Comparison of ENCODE assay signal across 10 mouse cellular contexts in the genomic region with DNA sequence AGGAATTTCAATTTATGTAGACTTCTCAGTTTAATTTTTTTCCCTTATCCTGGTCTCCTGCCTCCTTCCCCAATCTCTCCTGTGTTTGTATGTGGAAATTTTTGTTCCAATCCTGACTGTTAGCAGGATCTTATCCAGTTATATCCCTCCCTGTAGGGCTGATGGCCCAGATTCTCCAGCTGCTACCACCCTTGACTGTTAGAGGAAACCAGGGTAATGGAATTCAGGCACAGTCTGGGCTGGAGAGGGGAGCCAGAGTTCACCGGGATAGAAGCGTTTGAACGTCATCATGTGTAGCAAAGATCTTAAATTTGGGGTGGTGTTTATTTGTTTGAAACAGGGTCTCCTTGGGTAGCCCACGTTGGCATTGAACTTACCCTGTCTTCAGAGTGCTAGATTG. TPM values are rescaled to one million over a fixed set of nuclear protein-coding genes. Genes with fewer than 3 reads are reported as not detected.
DNase-seq lines count a peak whose midpoint lies in the region; ATAC-seq and TF ChIP-seq lines count a peak whose summit lies in the region.
"Had no signal": no experiment of that assay in that cellular context is flagged by ENCODE, and none has a peak within 500 bp of the region (broad histone marks: within the 10 kb centered on the region; RNA-seq: fewer than 3 reads in every experiment).

No protein-coding gene starts in this region.

- H3K9me3 ChIP-seq in intestine, embryonic 15.5 days = no peaks in the 10 kb centered on the region
- H3K9me3 ChIP-seq in intestine, embryonic 16.5 days (ENCODE audit: control insufficient read depth, low read length) = no peaks in the 10 kb centered on the region
- H3K9me3 ChIP-seq in E14TG2a.4 (ENCODE audit: low read length) = no peaks in the 10 kb centered on the region
- no peaks in the 10 kb centered on the region for H3K9me3 ChIP-seq in liver, embryonic 13.5 days (replicated peaks)
- H3K9me3 ChIP-seq: midbrain, embryonic 15.5 days had no signal

- ATAC-seq in intestine, embryonic 15.5 days = no peak
- ATAC-seq in intestine, embryonic 16.5 days = no peak
- no peak for ATAC-seq in liver, embryonic 13.5 days (ENCODE audit: low read depth)
- ATAC-seq: midbrain, embryonic 15.5 days had no signal

- H3K4me2 ChIP-seq in intestine, embryonic 15.5 days (replicated peaks) = peak overlapping the region; percentile 9; the same call in 1 of the 2 replicates
- H3K4me2 ChIP-seq in intestine, embryonic 16.5 days (ENCODE audit: low read depth, low read length) = no peak overlapping the region
- H3K4me2 ChIP-seq in liver, embryonic 13.5 days = 0 out of 2 replicates have a peak overlapping the region, but pooled peaks have one; percentile 2
- H3K4me2 ChIP-seq: midbrain, embryonic 15.5 days had no signal

- no peak overlapping the region for H3K9ac ChIP-seq in intestine, embryonic 15.5 days
- H3K9ac ChIP-seq in intestine, embryonic 16.5 days (ENCODE audit: low read depth, low read length) = no peak overlapping the region
- H3K9ac ChIP-seq in liver, embryonic 13.5 days = no peak overlapping the region
- H3K9ac ChIP-seq: midbrain, embryonic 15.5 days had no signal

- no peak for TF ChIP-seq CTCF in E14TG2a.4 (conservative IDR thresholded peaks at IDR 0.05; ENCODE audit: low read length)
- TF ChIP-seq CTCF in bone marrow macrophage, adult 2 months (IDR thresholded peaks at IDR 0.05; ENCODE audit: low read depth, low read length) = no peak

- no peak for TF ChIP-seq POLR2A in bone marrow macrophage, adult 2 months (IDR thresholded peaks at IDR 0.05; ENCODE audit: borderline replicate concordance, low read depth, low read length)

- H3K27me3 ChIP-seq in intestine, embryonic 15.5 days (replicated peaks) = no peaks in the 10 kb centered on the region
- no peaks in the 10 kb centered on the region for H3K27me3 ChIP-seq in intestine, embryonic 16.5 days (replicated peaks; ENCODE audit: control insufficient read depth, insufficient read depth, low read length)
- no peaks in the 10 kb centered on the region for H3K27me3 ChIP-seq in E14TG2a.4 (ENCODE audit: insufficient read depth, low read length)
- no peaks in the 10 kb centered on the region for H3K27me3 ChIP-seq in liver, embryonic 13.5 days
- H3K27me3 ChIP-seq: midbrain, embryonic 15.5 days had no signal

- no peak for DNase-seq in liver, embryonic 13.5 days
- DNase-seq in testis, postnatal 14 days (ENCODE audit: low spot score) = no peak
- DNase-seq in urinary bladder, postnatal 4 days (ENCODE audit: low spot score in 2 of 2) = no peak
- DNase-seq in natural killer cell, adult 2 months (ENCODE audit: low spot score in 2 of 2) = no peak
- DNase-seq: thymus, postnatal 4 days had no signal

- H3K36me3 ChIP-seq in intestine, embryonic 15.5 days = peaks cover 16% of the 10 kb centered on the region
- H3K36me3 ChIP-seq in intestine, embryonic 16.5 days (ENCODE audit: control insufficient read depth, insufficient read depth, low read length) = peaks cover 10% of the 10 kb centered on the region
- H3K36me3 ChIP-seq in E14TG2a.4 (ENCODE audit: insufficient read depth, low read length) = peaks cover 88% of the 10 kb centered on the region
- H3K36me3 ChIP-seq in liver, embryonic 13.5 days = peaks cover 39% of the 10 kb centered on the region

- H3K4me3 ChIP-seq in intestine, embryonic 15.5 days (replicated peaks) = no peak overlapping the region
- no peak overlapping the region for H3K4me3 ChIP-seq in intestine, embryonic 16.5 days (ENCODE audit: low read length)
- H3K4me3 ChIP-seq in E14TG2a.4 (replicated peaks; ENCODE audit: low read length) = peak overlapping the region; percentile 96; the same call in 1 of the 2 replicates
- no peak overlapping the region for H3K4me3 ChIP-seq in bone marrow macrophage, adult 2 months (ENCODE audit: insufficient read depth, low read length)
- no peak overlapping the region for H3K4me3 ChIP-seq in liver, embryonic 13.5 days (replicated peaks)
- H3K4me3 ChIP-seq: midbrain, embryonic 15.5 days had no signal

- H3K27ac ChIP-seq in intestine, embryonic 15.5 days = no peak overlapping the region
- no peak overlapping the region for H3K27ac ChIP-seq in intestine, embryonic 16.5 days (ENCODE audit: low read length)
- H3K27ac ChIP-seq in bone marrow macrophage, adult 2 months (ENCODE audit: insufficient read depth, low read depth, low read length) = peak overlapping the region; percentile 91
- H3K27ac ChIP-seq in liver, embryonic 13.5 days = no peak overlapping the region
- H3K27ac ChIP-seq: midbrain, embryonic 15.5 days had no signal

- peaks cover 38% of the 10 kb centered on the region for H3K4me1 ChIP-seq in intestine, embryonic 15.5 days (replicated peaks)
- H3K4me1 ChIP-seq in intestine, embryonic 16.5 days (ENCODE audit: control insufficient read depth, insufficient read depth, low read length) = peaks cover 28% of the 10 kb centered on the region
- peaks cover 88% of the 10 kb centered on the region for H3K4me1 ChIP-seq in E14TG2a.4 (replicated peaks; ENCODE audit: low read depth, low read length)
- H3K4me1 ChIP-seq in bone marrow macrophage, adult 2 months (ENCODE audit: control insufficient read depth, insufficient read depth, low read length) = peaks cover 39% of the 10 kb centered on the region
- H3K4me1 ChIP-seq in liver, embryonic 13.5 days (replicated peaks) = peaks cover 64% of the 10 kb centered on the region

- 62% methylated on average over 4 of the region's 4 CpGs for WGBS in intestine, embryonic 15.5 days
- 58% methylated on average over 4 of the region's 4 CpGs for WGBS in intestine, embryonic 16.5 days
- WGBS in liver, embryonic 13.5 days (ENCODE audit: insufficient replicate concordance) = 70% methylated on average over 4 of the region's 4 CpGs

RNA-seq across cellular contexts. Expression of a gene that starts 12.3 kb away (rescaled TPM):
- polyA plus RNA-seq in intestine, embryonic 15.5 days (2015; fragmentation: Nextera tagmentation; extraction: Ambion mirVana) = 562 and 582 TPM in 2 replicates
- 532 and 565 TPM in 2 replicates for polyA plus RNA-seq in intestine, embryonic 16.5 days (2015; fragmentation: Nextera tagmentation; extraction: Ambion mirVana)
- polyA plus RNA-seq in bone marrow macrophage, adult 2 months (2012; ENCODE audit: insufficient read depth, insufficient read length, missing spikeins) = 739 and 786 TPM in 2 replicates
- 246 and 283 TPM in 2 replicates for polyA plus RNA-seq in liver, embryonic 13.5 days (2015; fragmentation: Nextera tagmentation; extraction: Ambion mirVana)

RNA-seq across cellular contexts. Expression of a gene that starts 19.1 kb away (rescaled TPM):
- 0.25 and 0.33 TPM in 2 replicates for polyA plus RNA-seq in intestine, embryonic 15.5 days (2015; fragmentation: Nextera tagmentation; extraction: Ambion mirVana)
- polyA plus RNA-seq in intestine, embryonic 16.5 days (2015; fragmentation: Nextera tagmentation; extraction: Ambion mirVana) = 0.16 and 0.17 TPM in 2 replicates
- polyA plus RNA-seq in bone marrow macrophage, adult 2 months (2012; ENCODE audit: insufficient read depth, insufficient read length, missing spikeins) = 0.28 and 0.69 TPM in 2 replicates
- 0.05 and 0.08 TPM in 2 replicates for polyA plus RNA-seq in liver, embryonic 13.5 days (2015; fragmentation: Nextera tagmentation; extraction: Ambion mirVana)

RNA-seq across cellular contexts. Expression of a gene that starts 32.4 kb away (rescaled TPM):
- 141 and 164 TPM in 2 replicates for polyA plus RNA-seq in intestine, embryonic 15.5 days (2015; fragmentation: Nextera tagmentation; extraction: Ambion mirVana)
- polyA plus RNA-seq in intestine, embryonic 16.5 days (2015; fragmentation: Nextera tagmentation; extraction: Ambion mirVana) = 122 and 146 TPM in 2 replicates
- 200 and 228 TPM in 2 replicates for polyA plus RNA-seq in bone marrow macrophage, adult 2 months (2012; ENCODE audit: insufficient read depth, insufficient read length, missing spikeins)
- polyA plus RNA-seq in liver, embryonic 13.5 days (2015; fragmentation: Nextera tagmentation; extraction: Ambion mirVana) = 72.2 and 91.6 TPM in 2 replicates

RNA-seq across cellular contexts. Expression of a gene that starts 33.4 kb away (rescaled TPM):
- polyA plus RNA-seq in intestine, embryonic 15.5 days (2015; fragmentation: Nextera tagmentation; extraction: Ambion mirVana) = 188 TPM in 2 replicates
- polyA plus RNA-seq in intestine, embryonic 16.5 days (2015; fragmentation: Nextera tagmentation; extraction: Ambion mirVana) = 194 and 199 TPM in 2 replicates
- polyA plus RNA-seq in bone marrow macrophage, adult 2 months (2012; ENCODE audit: insufficient read depth, insufficient read length, missing spikeins) = 84.4 and 85.5 TPM in 2 replicates
- 99.3 and 110 TPM in 2 replicates for polyA plus RNA-seq in liver, embryonic 13.5 days (2015; fragmentation: Nextera tagmentation; extraction: Ambion mirVana)
